Mouse (Mus musculus) cerebellum, adult 2 months (tissue): ENCODE measurements around the gene Prss58.

Source experiments
- CTCF ChIP-seq: fragments of 200-500 bp; IDR thresholded peaks from 2 replicates; pipeline ENCODE4 v1.5.1; 2011; ENCODE audit warnings: low read depth, mild to moderate bottlenecking, control low read depth, low read length, moderate library complexity, borderline replicate concordance; ENCODE audit not compliant: insufficient read depth
- POLR2A ChIP-seq: fragments of 200-500 bp; IDR thresholded peaks from 2 replicates; pipeline ENCODE4 v1.6.1; 2011; ENCODE audit warnings: low read length, control low read depth, borderline replicate concordance; ENCODE audit not compliant: insufficient read depth

DNA sequence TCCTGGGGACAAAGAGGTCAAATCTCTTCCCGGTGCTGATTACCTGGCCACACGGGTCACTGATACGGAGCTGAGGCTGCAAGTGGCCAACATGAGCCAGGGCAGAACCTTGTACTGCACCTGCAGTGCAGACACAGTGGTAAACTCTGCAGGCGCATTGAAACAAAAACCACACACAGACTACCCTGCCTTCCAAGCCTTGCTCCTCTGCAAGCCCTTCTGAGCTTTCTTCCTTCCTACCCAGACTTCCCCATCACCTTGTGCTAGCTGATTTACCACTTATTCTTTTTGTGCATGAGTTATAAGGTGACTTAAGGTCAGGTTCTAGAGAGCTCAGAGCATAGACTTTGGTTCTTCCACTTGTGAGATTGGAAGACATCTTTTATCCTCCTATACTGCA lies 8.4 kb downstream of the Prss58 start:
- TF ChIP-seq CTCF (no peak), POLR2A (no peak)
